Mouse (Mus musculus) stomach, postnatal 0 days (tissue): Measurements from ENCODE around the gene Als2cr12. TPM values are rescaled to one million over a fixed set of nuclear protein-coding genes. Genes with fewer than 3 reads are reported as not detected.
"Not testable (repeated sequence)": the region's sequence is repeated elsewhere in the genome, so short reads cannot be mapped to it uniquely, and the experiment has no call there.

Experiments
- ATAC-seq: fragments of 200-750 bp; cut with Nextera tagmentation; 2 replicates; pipeline ENCODE4 v1.8.0; 2017; ENCODE audit not compliant: low FRiP score, low TSS enrichment
- DNase-seq: peaks from one replicate; pipeline ENCODE4 v3.0.0-alpha.2; 2016; ENCODE audit warnings: low spot score
- H3K27ac ChIP-seq: fragments of 300-500 bp; sonication (generic); replicated peaks from 2 replicates; pipeline ENCODE4 v1.5.1; 2014; ENCODE audit warnings: mild to moderate bottlenecking, control low read depth
- H3K27me3 ChIP-seq: fragments of 300-500 bp; sonication (generic); 2 replicates; pipeline ENCODE4 v1.6.1; 2014; ENCODE audit warnings: low read length; ENCODE audit not compliant: control insufficient read depth, insufficient read depth
- H3K36me3 ChIP-seq: fragments of 300-500 bp; sonication (generic); 2 replicates; pipeline ENCODE4 v1.6.1; 2014; ENCODE audit warnings: low read length, mixed read lengths; ENCODE audit not compliant: control insufficient read depth, insufficient read depth
- H3K4me1 ChIP-seq: fragments of 300-500 bp; sonication (generic); replicated peaks from 2 replicates; pipeline ENCODE4 v1.6.1; 2014; ENCODE audit warnings: antibody characterized with exemption; ENCODE audit not compliant: control insufficient read depth, insufficient read depth
- H3K4me2 ChIP-seq: fragments of 300-500 bp; sonication (generic); replicated peaks from 2 replicates; pipeline ENCODE4 v1.6.1; 2014; ENCODE audit warnings: low read depth, mild to moderate bottlenecking, control low read depth, moderate library complexity
- H3K4me3 ChIP-seq: fragments of 300-500 bp; sonication (generic); 2 replicates; pipeline ENCODE4 v1.5.1; 2014; ENCODE audit warnings: low read depth, low read length, control low read depth
- H3K9ac ChIP-seq: fragments of 300-500 bp; sonication (generic); 2 replicates; pipeline ENCODE4 v1.6.1; 2014; ENCODE audit warnings: mild to moderate bottlenecking, low read length, control low read depth, mixed read lengths
- H3K9me3 ChIP-seq: fragments of 300-500 bp; sonication (generic); 2 replicates; pipeline ENCODE4 v1.6.1; 2016; ENCODE audit warnings: low read length; ENCODE audit not compliant: control insufficient read depth
- CTCF ChIP-seq: IDR thresholded peaks from 2 replicates; pipeline ENCODE4 v1.5.1; 2016; ENCODE audit warnings: antibody characterized with exemption, low read depth, mild to moderate bottlenecking, moderate library complexity
- EP300 ChIP-seq: optimal IDR thresholded peaks from 2 replicates; pipeline ENCODE3; 2016; ENCODE audit warnings: antibody characterized with exemption
- WGBS: fragments of 180-500 bp; shearing (Covaris S2); extraction: QIAGEN DNeasy Blood & Tissue Kit; methylation state at CpG from one replicate; pipeline ENCODE4 v1.1.7; 2014; 5-methylcytosine and 5-hydroxymethylcytosine counted together
- polyA plus RNA-seq: library from polyadenylated mRNA; unstranded; fragments of >200 nt; fragmentation: Nextera tagmentation; extraction: Ambion mirVana; gene quantifications from 2 replicates; pipeline ENCODE4 v1.2.1, GENCODE M21; 2015

Gene Als2cr12
- polyA plus RNA-seq, 1 experiment from 2014 or later: 0.56 TPM

GRCm38 (mm10) chr1:58615146-58615545, 80.6 kb downstream of the Als2cr12 start:
- 85% methylated on average over 4 of the region's 4 CpGs for WGBS
- Histone ChIP-seq H3K36me3 (no peaks in the 10 kb centered on the region), H3K4me2 (no peak overlapping the region), H3K4me1 (no peaks in the 10 kb centered on the region), H3K9ac (no peak overlapping the region), H3K27me3 (no peaks in the 10 kb centered on the region), H3K27ac (no peak overlapping the region), H3K9me3 (no peaks in the 10 kb centered on the region), H3K4me3 (no peak overlapping the region)
- DNase-seq: no peak
- ATAC-seq: no peak
- TF ChIP-seq CTCF (no peak), EP300 (no peak)

GRCm38 (mm10) chr1:58614424-58614823, 81.4 kb downstream of the Als2cr12 start:
- peak overlapping the region; percentile 9; the same call in 1 of the 2 replicates for H3K27ac ChIP-seq
- H3K4me3 ChIP-seq: no peak overlapping the region
- H3K9me3 ChIP-seq: no peaks in the 10 kb centered on the region
- no peak overlapping the region for H3K4me2 ChIP-seq
- 41% methylated on average over 3 of the region's 3 CpGs for WGBS
- H3K9ac ChIP-seq: no peak overlapping the region
- no peaks in the 10 kb centered on the region for H3K36me3 ChIP-seq
- H3K27me3 ChIP-seq: no peaks in the 10 kb centered on the region
- ATAC-seq (peak; percentile 42; the same call in 1 of the 2 replicates), DNase-seq (no peak)
- H3K4me1 ChIP-seq: no peaks in the 10 kb centered on the region
- TF ChIP-seq CTCF (no peak), EP300 (peak; percentile 34)

- Histone ChIP-seq H3K4me3 (no peak overlapping the region), H3K4me1 (no peaks in the 10 kb centered on the region), H3K27me3 (no peaks in the 10 kb centered on the region), H3K27ac (no peak overlapping the region), H3K4me2 (no peak overlapping the region), H3K9me3 (no peaks in the 10 kb centered on the region), H3K36me3 (no peaks in the 10 kb centered on the region), H3K9ac (no peak overlapping the region)
- 45% methylated on average over 6 of the region's 6 CpGs for WGBS
- ATAC-seq: no peak
- TF ChIP-seq EP300 (no peak), CTCF (no peak)
- no peak for DNase-seq
These were observed 82.0 kb downstream of the Als2cr12 start for GRCm38 (mm10) chr1:58613786-58614185.

- Histone ChIP-seq H3K27ac (no peak overlapping the region), H3K4me2 (no peak overlapping the region), H3K4me3 (no peak overlapping the region), H3K4me1 (no peaks in the 10 kb centered on the region), H3K27me3 (no peaks in the 10 kb centered on the region), H3K9me3 (no peaks in the 10 kb centered on the region), H3K36me3 (no peaks in the 10 kb centered on the region), H3K9ac (no peak overlapping the region)
- DNase-seq (no peak), ATAC-seq (no peak)
- WGBS: 14% methylated on average over 1 of the region's 1 CpGs
- no peak for TF ChIP-seq EP300
- TF ChIP-seq CTCF: no peak
These were observed 85.2 kb downstream of the Als2cr12 start for GRCm38 (mm10) chr1:58610611-58611010.

GRCm38 (mm10) chr1:58610166-58610565, 85.6 kb downstream of the Als2cr12 start:
- no peaks in the 10 kb centered on the region for H3K9me3 ChIP-seq
- H3K4me2 ChIP-seq: no peak overlapping the region
- no peak overlapping the region for H3K27ac ChIP-seq
- no peak for TF ChIP-seq CTCF
- no peak for TF ChIP-seq EP300
- ATAC-seq (no peak), DNase-seq (no peak)
- no peaks in the 10 kb centered on the region for H3K4me1 ChIP-seq
- no peaks in the 10 kb centered on the region for H3K36me3 ChIP-seq
- WGBS: 47% methylated on average over 1 of the region's 1 CpGs
- no peak overlapping the region for H3K4me3 ChIP-seq
- no peaks in the 10 kb centered on the region for H3K27me3 ChIP-seq
- no peak overlapping the region for H3K9ac ChIP-seq

- ATAC-seq, H3K27me3 ChIP-seq, H3K9ac ChIP-seq, H3K4me2 ChIP-seq, H3K4me3 ChIP-seq, DNase-seq, H3K36me3 ChIP-seq, H3K27ac ChIP-seq, H3K9me3 ChIP-seq, H3K4me1 ChIP-seq: not testable (repeated sequence)
- 73% methylated on average over 5 of the region's 5 CpGs for WGBS
These were observed 86.2 kb downstream of the Als2cr12 start for GRCm38 (mm10) chr1:58609591-58609990.
